Mouse (Mus musculus) kidney, adult 2 months (tissue): ENCODE measurements around the gene Trim41.

Experiments
- CTCF ChIP-seq: fragments of 200-500 bp; conservative IDR thresholded peaks from 2 replicates; pipeline ENCODE4 v1.5.1; 2011; ENCODE audit warnings: low read depth, mild to moderate bottlenecking, control low read depth, low read length, moderate library complexity, mixed read lengths; ENCODE audit not compliant: insufficient read depth, insufficient read length
- POLR2A ChIP-seq: fragments of 200-500 bp; IDR thresholded peaks from one replicate; pipeline ENCODE4 v1.6.1; 2011; ENCODE audit warnings: low read depth, low read length, control low read depth

- TF ChIP-seq CTCF (no peak), POLR2A (no peak)
Measured at GRCm38 (mm10) chr11:48797287-48797686, 19.9 kb downstream of the Trim41 start.
